Mouse (Mus musculus) megakaryocyte-erythroid progenitor cell, adult 5 weeks (primary cell): ENCODE results near the gene Gm9602. TPM values are rescaled to one million over a fixed set of nuclear protein-coding genes. Genes with fewer than 3 reads are reported as not detected.

ENCODE experiments used
- polyA plus RNA-seq: library from polyadenylated mRNA; stranded (reverse); fragments of >175 nt; gene quantifications from 2 replicates; pipeline ENCODE4 v1.2.3, GENCODE M21; 2012

Gene Gm9602
- polyA plus RNA-seq = not detected in 2 replicates

DNA sequence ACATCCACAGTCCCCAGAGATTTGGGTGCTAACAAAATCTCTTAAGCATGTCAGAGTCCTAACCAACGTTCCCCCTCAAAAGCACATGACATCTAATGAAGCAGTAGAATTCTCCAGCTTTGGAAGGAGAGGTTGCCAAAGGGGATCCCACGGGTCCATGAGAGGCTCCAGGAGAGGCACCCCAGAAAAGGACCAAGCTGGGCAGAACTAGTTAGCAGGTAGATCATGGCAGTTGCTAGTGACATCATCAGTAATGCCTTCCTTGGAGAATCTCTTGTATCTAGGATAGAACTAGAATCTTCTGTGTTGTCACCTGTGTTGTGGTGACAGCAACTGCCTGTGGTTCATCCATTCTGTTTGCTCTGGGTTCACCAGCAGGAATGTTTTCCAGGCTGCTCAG, at the start of gene Gm9602:
TSS of gene Gm9602 (plus strand) at position 301 of the 400 bp plus-strand sequence.

Other genes starting within 250 kb of the Gm9602 start
- gene Gm3047, start 220.9 kb upstream of the Gm9602 start, polyA plus RNA-seq = not detected in 2 replicates
- gene Gm8159, start 144.0 kb upstream of the Gm9602 start, polyA plus RNA-seq = not detected in 2 replicates
- gene Gm3239, start 112.1 kb upstream of the Gm9602 start, polyA plus RNA-seq = not detected in 2 replicates
- gene Gm7876, start 67.1 kb upstream of the Gm9602 start, polyA plus RNA-seq = not detected in 2 replicates
- gene Gm3252, start 49.6 kb upstream of the Gm9602 start, polyA plus RNA-seq = not detected in 2 replicates
- gene Gm3269, start 61.8 kb downstream of the Gm9602 start, polyA plus RNA-seq = not detected in 2 replicates
- not detected in 2 replicates for gene Gm3264, start 79.2 kb downstream of the Gm9602 start, polyA plus RNA-seq
- gene Gm3278, start 116.1 kb downstream of the Gm9602 start, polyA plus RNA-seq = not detected in 2 replicates
- gene Gm8297, start 207.6 kb downstream of the Gm9602 start, polyA plus RNA-seq = not detected in 2 replicates
- gene Gm3298, start 239.6 kb downstream of the Gm9602 start, polyA plus RNA-seq = not detected in 2 replicates